9 mouse cellular contexts compared by ENCODE assay signal in genomic region chr9:72808176-72808575, GRCm38 (mm10). TPM values are rescaled to one million over a fixed set of nuclear protein-coding genes. Genes with fewer than 3 reads are reported as not detected.
DNase-seq lines count a peak whose midpoint lies in the region; ATAC-seq and TF ChIP-seq lines count a peak whose summit lies in the region.
"Had no signal": no experiment of that assay in that cellular context is flagged by ENCODE, and none has a peak within 500 bp of the region (broad histone marks: within the 10 kb centered on the region; RNA-seq: fewer than 3 reads in every experiment).

No protein-coding gene starts in this region.

- H3K9ac ChIP-seq in lung, embryonic 15.5 days, result peak overlapping the region; percentile 68; the same call in 1 of the 2 replicates
- no peak overlapping the region for H3K9ac ChIP-seq in embryonic facial prominence, embryonic 15.5 days
- H3K9ac ChIP-seq in limb, embryonic 14.5 days (ENCODE audit: low read depth, low read length, severe bottlenecking), result no peak overlapping the region

- H3K4me1 ChIP-seq in lung, embryonic 15.5 days, result peaks cover 26% of the 10 kb centered on the region
- peaks cover 23% of the 10 kb centered on the region for H3K4me1 ChIP-seq in embryonic facial prominence, embryonic 15.5 days
- peaks cover 15% of the 10 kb centered on the region for H3K4me1 ChIP-seq in limb, embryonic 14.5 days (ENCODE audit: control insufficient read depth, insufficient read depth, low read length)

- H3K36me3 ChIP-seq in lung, embryonic 15.5 days, result no peaks in the 10 kb centered on the region
- no peaks in the 10 kb centered on the region for H3K36me3 ChIP-seq in embryonic facial prominence, embryonic 15.5 days
- H3K36me3 ChIP-seq in limb, embryonic 14.5 days (ENCODE audit: control insufficient read depth, insufficient read depth, low read length), result no peaks in the 10 kb centered on the region

- no peak overlapping the region for H3K27ac ChIP-seq in lung, embryonic 15.5 days
- peak overlapping the region; percentile 79; the same call in 1 of the 2 replicates for H3K27ac ChIP-seq in embryonic facial prominence, embryonic 15.5 days (replicated peaks)
- no peak overlapping the region for H3K27ac ChIP-seq in limb, embryonic 14.5 days (replicated peaks; ENCODE audit: low read depth, low read length)

- peak overlapping the region; percentile 79 for H3K4me3 ChIP-seq in lung, embryonic 15.5 days
- peak overlapping the region; percentile 71 for H3K4me3 ChIP-seq in embryonic facial prominence, embryonic 15.5 days (replicated peaks)
- peak overlapping the region; percentile 71 for H3K4me3 ChIP-seq in limb, embryonic 14.5 days (replicated peaks; ENCODE audit: low read length)

- DNase-seq in lung, postnatal 4 days, result no peak
- DNase-seq in limb, embryonic 14.5 days (ENCODE audit: low spot score), result no peak
- DNase-seq in thymus, postnatal 0 days (ENCODE audit: low spot score), result peak; percentile 39
- DNase-seq in layer of hippocampus, postnatal 10 days (ENCODE audit: low spot score in 2 of 2), result no peak
- no peak for DNase-seq in spleen, adult 18-20 months
- DNase-seq in gastrocnemius, adult 8-10 months (ENCODE audit: low spot score in 2 of 2), result no peak

- 4% methylated on average over 6 of the region's 6 CpGs for WGBS in lung, embryonic 15.5 days
- 6% methylated on average over 6 of the region's 6 CpGs for WGBS in embryonic facial prominence, embryonic 15.5 days
- 1% methylated on average over 6 of the region's 6 CpGs for WGBS in limb, embryonic 14.5 days

- no peak for ATAC-seq in lung, embryonic 15.5 days (ENCODE audit: borderline replicate concordance, extremely low read depth, low FRiP score, low TSS enrichment)
- ATAC-seq in embryonic facial prominence, embryonic 15.5 days (ENCODE audit: insufficient number of reproducible peaks, low FRiP score, low TSS enrichment, low read depth), result no peak
- ATAC-seq in limb, embryonic 14.5 days (ENCODE audit: low FRiP score, low read depth), result no peak

- TF ChIP-seq POLR2A in limb, embryonic 14.5 days (IDR thresholded peaks at IDR 0.05; ENCODE audit: borderline replicate concordance, extremely low read depth, insufficient read depth, insufficient read length), result no peak

- peak overlapping the region; percentile 98 for H3K4me2 ChIP-seq in lung, embryonic 15.5 days
- H3K4me2 ChIP-seq in embryonic facial prominence, embryonic 15.5 days (replicated peaks), result peak overlapping the region; percentile 99
- H3K4me2 ChIP-seq in limb, embryonic 14.5 days (replicated peaks; ENCODE audit: low read depth, low read length, severe bottlenecking), result peak overlapping the region; percentile 100

- H3K9me3 ChIP-seq in lung, embryonic 15.5 days, result no peaks in the 10 kb centered on the region
- H3K9me3 ChIP-seq in embryonic facial prominence, embryonic 15.5 days (replicated peaks), result no peaks in the 10 kb centered on the region
- H3K9me3 ChIP-seq in limb, embryonic 14.5 days (ENCODE audit: control insufficient read depth, low read length), result no peaks in the 10 kb centered on the region

- H3K27me3 ChIP-seq in lung, embryonic 15.5 days, result peaks cover 13% of the 10 kb centered on the region; the same call in 1 of the 2 replicates
- no peaks in the 10 kb centered on the region for H3K27me3 ChIP-seq in embryonic facial prominence, embryonic 15.5 days
- peaks cover 32% of the 10 kb centered on the region for H3K27me3 ChIP-seq in limb, embryonic 14.5 days (ENCODE audit: control insufficient read depth, insufficient read depth, low read length)

RNA-seq across cellular contexts. Expression of gene Prtg, which starts 1.5 kb away (rescaled TPM):
- polyA plus RNA-seq in lung, embryonic 15.5 days (2015; fragmentation: Nextera tagmentation; extraction: Ambion mirVana), result 0.50 and 0.58 TPM in 2 replicates
- polyA plus RNA-seq in embryonic facial prominence, embryonic 15.5 days (2015; fragmentation: Nextera tagmentation; extraction: Ambion mirVana), result 1.1 and 1.2 TPM in 2 replicates
- polyA plus RNA-seq in limb, embryonic 14.5 days (2012; rRNA removed), result 0.57 and 0.60 TPM in 2 replicates
- polyA plus RNA-seq in limb, embryonic 14.5 days (2014; fragmentation: Nextera tagmentation; extraction: Ambion mirVana), result 0.46 and 0.87 TPM in 2 replicates
- 0.13 and 0.17 TPM in 2 replicates for polyA plus RNA-seq in thymus, postnatal 0 days (2015; fragmentation: Nextera tagmentation; extraction: Ambion mirVana)
- under 1 TPM; 0.56 to 0.80 TPM for total RNA-seq in layer of hippocampus, postnatal 10 days (2021)
- under 1 TPM; 0.07 to 0.38 (median 0.12) TPM for total RNA-seq in gastrocnemius, adult 8-10 months (2022)
- total RNA-seq: megakaryocyte-erythroid progenitor cell, adult 5-6 weeks had no signal
